Comparison of ENCODE assay signal across 21 mouse cellular contexts in the genomic region with DNA sequence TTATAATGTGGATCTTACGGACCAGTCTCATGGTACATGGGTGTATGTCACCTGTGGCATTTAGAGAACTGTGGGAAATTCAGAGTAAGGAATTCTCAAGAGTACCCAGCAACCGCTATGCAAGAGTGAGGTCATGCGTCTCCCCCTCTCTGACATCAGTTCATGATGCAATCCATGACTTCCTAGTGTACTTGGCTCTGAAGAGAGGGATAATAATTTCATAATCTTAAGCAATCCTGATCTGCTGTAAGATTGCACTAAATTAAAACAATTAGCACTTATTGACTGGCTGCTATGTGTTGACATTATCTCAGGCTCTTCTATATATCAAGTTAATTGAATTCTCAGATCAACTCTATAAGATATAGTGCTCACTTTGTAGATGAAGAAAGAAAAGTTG. TPM values are rescaled to one million over a fixed set of nuclear protein-coding genes. Genes with fewer than 3 reads are reported as not detected.
"Had no signal": no experiment of that assay in that cellular context is flagged by ENCODE, and none has a peak within 500 bp of the region (broad histone marks: within the 10 kb centered on the region; RNA-seq: fewer than 3 reads in every experiment).

No protein-coding gene starts in this region.

- H3K27ac ChIP-seq: kidney, embryonic 15.5 days; limb, embryonic 13.5 days; liver, embryonic 12.5 days; lung, embryonic 15.5 days; stomach, postnatal 0 days had no signal

- DNase-seq: kidney, adult 2 months; kidney, postnatal 14 days; left cerebral cortex, postnatal 4 days; lung, postnatal 4 days; right cerebral cortex, adult 18-20 months; right cerebral cortex, postnatal 25 days had no signal

- H3K27me3 ChIP-seq: kidney, embryonic 15.5 days; limb, embryonic 13.5 days; liver, embryonic 12.5 days; lung, embryonic 15.5 days; megakaryocyte, embryonic 14.5 days had no signal

- H3K4me1 ChIP-seq: kidney, embryonic 15.5 days; liver, embryonic 12.5 days; lung, embryonic 15.5 days; megakaryocyte, embryonic 14.5 days had no signal

- H3K9ac ChIP-seq: kidney, embryonic 15.5 days; limb, embryonic 13.5 days; liver, embryonic 12.5 days; lung, embryonic 15.5 days had no signal

- H3K36me3 ChIP-seq: kidney, embryonic 15.5 days; limb, embryonic 13.5 days; liver, embryonic 12.5 days; lung, embryonic 15.5 days had no signal

- H3K4me3 ChIP-seq: kidney, embryonic 15.5 days; limb, embryonic 13.5 days; liver, embryonic 12.5 days; lung, embryonic 15.5 days; megakaryocyte, embryonic 14.5 days had no signal

RNA-seq across cellular contexts. Expression of a gene that starts 16.4 kb away (rescaled TPM):
- total RNA-seq: layer of hippocampus, adult 8-10 months; layer of hippocampus, postnatal 14 days; left cerebral cortex, adult 18-20 months; left cerebral cortex, postnatal 10 days; left cerebral cortex, postnatal 4 days had no signal
- polyA plus RNA-seq: kidney, adult 2 months; kidney, embryonic 15.5 days; large intestine, adult 2 months; limb, embryonic 13.5 days; liver, embryonic 12.5 days; liver, embryonic 16.5 days; lung, embryonic 15.5 days; midbrain, embryonic 11.5 days; midbrain, embryonic 16.5 days; neural tube, embryonic 14.5 days; stomach, postnatal 0 days had no signal
